Mouse (Mus musculus) spleen, adult 2 months (tissue): Measurements from ENCODE around the gene Gm15557.

Experiments
- CTCF ChIP-seq: fragments of 200-500 bp; IDR thresholded peaks from 2 replicates; pipeline ENCODE4 v1.5.1; 2011; ENCODE audit warnings: mild to moderate bottlenecking, inconsistent platforms; ENCODE audit not compliant: insufficient read depth, insufficient read length, insufficient replicate concordance; ENCODE audit errors: extremely low read depth
- POLR2A ChIP-seq: fragments of 200-500 bp; IDR thresholded peaks from 2 replicates; pipeline ENCODE4 v1.6.1; 2011; ENCODE audit warnings: low read depth, low read length, inconsistent platforms

DNA sequence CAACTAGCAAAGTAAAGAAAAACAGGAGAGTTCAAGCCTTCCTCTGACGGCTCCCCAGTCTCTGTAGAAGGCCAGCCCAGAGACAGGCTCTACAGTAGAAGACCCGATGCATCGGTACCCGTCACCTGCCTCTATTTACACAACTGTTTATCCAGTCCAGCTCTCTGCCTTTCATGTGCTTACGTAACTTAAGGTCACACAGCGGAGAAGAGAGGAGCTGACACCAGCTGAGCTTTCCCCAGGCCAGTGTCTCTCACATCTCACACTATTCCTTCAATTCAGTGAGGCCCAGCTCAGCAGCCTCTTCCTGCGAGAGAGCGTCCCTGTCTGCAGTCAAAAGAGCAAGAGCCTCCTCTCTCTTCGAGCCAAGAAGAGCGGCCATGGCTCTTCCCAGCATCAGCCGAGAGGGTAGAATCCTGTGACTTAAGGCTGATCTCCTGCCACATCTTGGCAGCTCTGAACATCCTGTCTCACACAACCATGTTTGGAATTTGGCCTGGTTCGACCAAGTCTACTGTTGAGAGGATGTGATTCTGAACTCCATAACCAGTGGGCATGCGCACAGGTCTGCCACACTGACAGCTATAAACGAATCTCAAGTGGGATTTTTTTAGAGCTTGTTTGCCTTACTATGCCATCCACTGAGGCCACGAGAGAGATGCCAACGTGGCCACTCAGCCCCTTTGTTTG lies 45.3 kb upstream of the Gm15557 start:
- TF ChIP-seq CTCF: no peak
- TF ChIP-seq POLR2A: no peak
